Mouse (Mus musculus) myocyte (in vitro differentiated cells): ENCODE measurements around the gene Crip2. TPM values are rescaled to one million over a fixed set of nuclear protein-coding genes. Genes with fewer than 3 reads are reported as not detected.

ENCODE experiments used
- H3K27me3 ChIP-seq: one replicate; pipeline ENCODE4 v1.6.1; 2011; ENCODE audit not compliant: control insufficient read depth, insufficient read depth, insufficient read length
- H3K36me3 ChIP-seq: one replicate; pipeline ENCODE4 v1.6.1; 2011; ENCODE audit not compliant: control insufficient read depth, insufficient read depth
- H3K4me2 ChIP-seq: one replicate; pipeline ENCODE4 v1.6.1; 2011; ENCODE audit warnings: low read depth, control low read depth
- H3K4me3 ChIP-seq: one replicate; pipeline ENCODE4 v1.5.1; 2011; ENCODE audit warnings: mild to moderate bottlenecking, control low read depth, moderate library complexity
- H3K79me2 ChIP-seq: one replicate; pipeline ENCODE4 v1.6.1; 2011; ENCODE audit not compliant: control insufficient read depth, insufficient read depth
- H3ac ChIP-seq: one replicate; pipeline ENCODE4 v1.6.1; 2011; ENCODE audit not compliant: control insufficient read depth, insufficient read length
- CEBPB ChIP-seq: IDR thresholded peaks from 2 replicates; pipeline ENCODE4 v1.6.1; 2011; ENCODE audit warnings: mild to moderate bottlenecking, moderate library complexity; ENCODE audit not compliant: poor library complexity, insufficient read depth, severe bottlenecking
- E2F4 ChIP-seq: IDR thresholded peaks from one replicate; pipeline ENCODE4 v1.6.1; 2011; ENCODE audit warnings: mild to moderate bottlenecking, control low read depth, moderate library complexity; ENCODE audit not compliant: insufficient read depth
- MAX ChIP-seq: IDR thresholded peaks from one replicate; pipeline ENCODE4 v1.6.1; 2011; ENCODE audit warnings: low read depth, mild to moderate bottlenecking, control low read depth
- MYOD1 ChIP-seq, 3 experiments: IDR thresholded peaks; one replicate each; pipeline ENCODE4 v1.6.1; 2011; ENCODE audit warnings: control low read depth in 2 of 3, low read depth in 2 of 3, mild to moderate bottlenecking in 2 of 3, moderate library complexity in 1 of 3; ENCODE audit not compliant: insufficient read length in 2 of 3, control insufficient read depth in 1 of 3
- MYOG ChIP-seq, 3 experiments: IDR thresholded peaks; one replicate each; pipeline ENCODE4 v1.6.1; 2011; ENCODE audit warnings: control low read depth in 2 of 3, low read depth in 2 of 3, mild to moderate bottlenecking in 2 of 3; ENCODE audit not compliant: insufficient read length in 2 of 3, control insufficient read depth in 1 of 3, insufficient read depth in 1 of 3
- POLR2A ChIP-seq: IDR thresholded peaks from one replicate; pipeline ENCODE4 v1.6.1; 2011; ENCODE audit warnings: low read depth, mild to moderate bottlenecking, control low read depth, moderate library complexity; ENCODE audit not compliant: insufficient read length
- POLR2AphosphoS2 ChIP-seq: IDR thresholded peaks from one replicate; pipeline ENCODE4 v1.6.1; 2011; ENCODE audit warnings: low read depth, control low read depth; ENCODE audit not compliant: insufficient read length
- REST ChIP-seq: IDR thresholded peaks from one replicate; pipeline ENCODE4 v1.6.1; 2011; ENCODE audit warnings: mild to moderate bottlenecking, control low read depth, moderate library complexity; ENCODE audit not compliant: insufficient read depth, insufficient read length
- SRF ChIP-seq: IDR thresholded peaks from one replicate; pipeline ENCODE4 v1.6.1; 2011; ENCODE audit warnings: low read depth; ENCODE audit not compliant: control insufficient read depth, insufficient read length
- TCF12 ChIP-seq: IDR thresholded peaks from one replicate; pipeline ENCODE4 v1.6.1; 2011; ENCODE audit warnings: mild to moderate bottlenecking, control low read depth; ENCODE audit not compliant: poor library complexity, insufficient read depth, severe bottlenecking
- TCF3 ChIP-seq: IDR thresholded peaks from one replicate; pipeline ENCODE4 v1.6.1; 2011; ENCODE audit warnings: low read depth, control low read depth; ENCODE audit not compliant: insufficient read length
- USF1 ChIP-seq: IDR thresholded peaks from one replicate; pipeline ENCODE4 v1.6.1; 2011; ENCODE audit warnings: low read depth, mild to moderate bottlenecking, control low read depth, moderate library complexity
- polyA plus RNA-seq: library from polyadenylated mRNA; unstranded; fragments of >200 nt; fragmentation: generic; extraction: Trizol; gene quantifications from one replicate; pipeline ENCODE4 v1.2.1, GENCODE M21; 2012; ENCODE audit warnings: missing spikeins

Crip2 gene
- polyA plus RNA-seq, 1 experiment, result 1,146 TPM

DNA sequence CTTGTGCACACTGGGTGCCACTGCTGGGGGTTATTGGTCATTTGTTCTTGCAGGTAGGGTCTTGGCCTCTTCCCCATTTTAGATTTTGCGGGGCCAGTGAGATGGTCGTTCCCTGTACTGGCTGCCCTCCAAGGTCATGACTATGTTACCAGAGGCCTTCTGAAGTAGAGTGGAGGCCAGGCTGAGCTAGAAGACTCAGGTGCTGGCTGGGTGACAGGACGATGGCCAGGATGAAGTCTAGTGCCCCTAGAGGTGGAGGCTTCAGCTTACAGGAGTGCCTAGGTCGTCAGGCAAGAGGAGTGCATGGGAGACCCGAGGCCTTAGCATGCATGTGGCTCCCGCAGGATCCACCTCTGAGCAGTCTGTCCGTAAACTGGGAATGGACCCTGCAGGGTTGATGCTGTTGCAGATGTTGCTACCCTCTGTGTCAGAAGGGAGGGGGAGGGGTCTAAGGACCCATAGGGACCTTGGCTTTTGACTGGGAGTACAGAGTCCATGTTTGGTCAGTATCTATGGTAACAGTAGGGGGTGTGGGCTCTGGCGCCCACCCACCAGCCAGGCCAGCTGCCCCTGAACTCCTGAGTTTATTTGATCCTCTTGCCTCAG, 36.1 kb upstream of the Crip2 start:
- Histone ChIP-seq H3K4me2 (no peak overlapping the region), H3K27me3 (no peaks in the 10 kb centered on the region)
- TF ChIP-seq SRF (no peak), POLR2AphosphoS2 (no peak), REST (no peak), TCF3 (no peak), USF1 (no peak), MYOG (IDR thresholded peaks at IDR 0.05; ENCODE audit: control insufficient read depth in 1 of 3, insufficient read depth in 1 of 3, insufficient read length in 2 of 3, low read depth in 2 of 3) (no peak)

DNA sequence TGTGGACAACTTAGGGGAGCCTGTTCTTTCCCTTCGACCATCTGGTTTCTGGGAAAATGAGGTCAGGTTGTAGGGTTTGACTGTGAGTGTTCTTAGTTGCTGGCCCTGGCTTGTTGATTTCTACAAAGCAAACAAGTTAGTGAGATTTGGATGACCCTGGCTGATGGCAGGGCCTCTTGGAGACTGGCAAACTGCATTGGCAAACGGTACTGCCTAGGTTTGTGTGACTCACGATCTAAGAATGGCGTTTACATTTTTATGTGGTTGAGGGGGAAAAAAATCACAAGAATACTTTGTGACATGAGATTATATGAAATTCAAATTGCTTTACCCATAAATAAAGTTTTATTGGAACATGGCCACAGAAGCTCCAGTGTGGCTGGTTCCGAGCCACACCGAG, 33.6 kb upstream of the Crip2 start:
- H3ac ChIP-seq, result no peak overlapping the region
- H3K36me3 ChIP-seq, result no peaks in the 10 kb centered on the region
- TF ChIP-seq MYOD1 (IDR thresholded peaks at IDR 0.05; ENCODE audit: control insufficient read depth in 1 of 3, insufficient read length in 2 of 3, low read depth in 2 of 3) (no peak), CEBPB (no peak), SRF (no peak), MAX (no peak), REST (no peak), MYOG (IDR thresholded peaks at IDR 0.05; ENCODE audit: control insufficient read depth in 1 of 3, insufficient read depth in 1 of 3, insufficient read length in 2 of 3, low read depth in 2 of 3) (no peak), POLR2AphosphoS2 (no peak), TCF12 (no peak), E2F4 (no peak), USF1 (no peak), POLR2A (no peak), TCF3 (no peak)
- no peaks in the 10 kb centered on the region for H3K27me3 ChIP-seq
- H3K4me2 ChIP-seq, result peak overlapping the region; percentile 35
- peaks cover 89% of the 10 kb centered on the region for H3K79me2 ChIP-seq
- no peak overlapping the region for H3K4me3 ChIP-seq

More for the DNA sequence above, 36.1 kb upstream of the Crip2 start:
- Histone ChIP-seq H3ac (no peak overlapping the region), H3K4me3 (no peak overlapping the region), H3K36me3 (no peaks in the 10 kb centered on the region), H3K79me2 (peaks cover 98% of the 10 kb centered on the region)

DNA sequence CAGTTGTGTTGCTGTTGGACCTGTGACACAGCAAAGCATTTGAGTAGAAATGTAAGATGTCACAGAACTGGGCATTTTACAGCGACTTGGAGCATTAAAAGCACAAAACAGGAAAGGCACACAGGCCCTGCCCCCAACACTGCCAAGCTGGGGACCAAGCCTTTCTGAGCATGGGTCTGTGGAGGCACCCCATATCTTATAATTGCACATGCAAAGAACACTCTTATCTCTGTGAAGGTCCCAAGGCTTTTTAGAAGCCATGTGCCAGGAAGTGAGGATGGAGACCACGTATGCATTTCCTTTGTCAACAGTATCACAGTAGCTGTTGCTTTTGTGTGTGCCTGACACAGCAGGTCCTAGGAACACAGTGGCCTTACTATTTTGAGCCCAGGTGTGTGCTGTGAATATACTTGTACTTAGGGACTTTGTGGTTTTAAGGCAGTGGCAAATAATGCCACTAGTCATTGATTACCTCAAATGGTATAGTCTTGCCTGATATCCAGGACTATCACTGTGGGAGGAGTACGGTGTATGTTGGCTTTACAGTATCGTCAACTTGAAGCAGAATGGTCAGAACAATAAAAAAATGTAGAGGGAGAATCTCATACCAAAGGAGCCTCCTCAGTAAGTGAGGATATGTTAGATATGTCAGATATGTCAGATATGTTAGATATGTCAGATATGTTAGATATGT, 32.5 kb upstream of the Crip2 start:
- Histone ChIP-seq H3K79me2 (peaks cover 87% of the 10 kb centered on the region), H3K36me3 (peaks cover 8% of the 10 kb centered on the region), H3ac (no peak overlapping the region), H3K4me3 (no peak overlapping the region), H3K4me2 (no peak overlapping the region), H3K27me3 (no peaks in the 10 kb centered on the region)
- no peak for TF ChIP-seq MAX
- TF ChIP-seq TCF3, result no peak
- no peak for TF ChIP-seq E2F4
- TF ChIP-seq SRF, result no peak
- no peak for TF ChIP-seq REST
- TF ChIP-seq MYOD1 (IDR thresholded peaks at IDR 0.05; ENCODE audit: control insufficient read depth in 1 of 3, insufficient read length in 2 of 3, low read depth in 2 of 3), result no peak
- TF ChIP-seq POLR2A, result no peak
- no peak for TF ChIP-seq USF1
- no peak for TF ChIP-seq CEBPB
- no peak for TF ChIP-seq POLR2AphosphoS2
- TF ChIP-seq MYOG (IDR thresholded peaks at IDR 0.05; ENCODE audit: control insufficient read depth in 1 of 3, insufficient read depth in 1 of 3, insufficient read length in 2 of 3, low read depth in 2 of 3), result no peak
- no peak for TF ChIP-seq TCF12

DNA sequence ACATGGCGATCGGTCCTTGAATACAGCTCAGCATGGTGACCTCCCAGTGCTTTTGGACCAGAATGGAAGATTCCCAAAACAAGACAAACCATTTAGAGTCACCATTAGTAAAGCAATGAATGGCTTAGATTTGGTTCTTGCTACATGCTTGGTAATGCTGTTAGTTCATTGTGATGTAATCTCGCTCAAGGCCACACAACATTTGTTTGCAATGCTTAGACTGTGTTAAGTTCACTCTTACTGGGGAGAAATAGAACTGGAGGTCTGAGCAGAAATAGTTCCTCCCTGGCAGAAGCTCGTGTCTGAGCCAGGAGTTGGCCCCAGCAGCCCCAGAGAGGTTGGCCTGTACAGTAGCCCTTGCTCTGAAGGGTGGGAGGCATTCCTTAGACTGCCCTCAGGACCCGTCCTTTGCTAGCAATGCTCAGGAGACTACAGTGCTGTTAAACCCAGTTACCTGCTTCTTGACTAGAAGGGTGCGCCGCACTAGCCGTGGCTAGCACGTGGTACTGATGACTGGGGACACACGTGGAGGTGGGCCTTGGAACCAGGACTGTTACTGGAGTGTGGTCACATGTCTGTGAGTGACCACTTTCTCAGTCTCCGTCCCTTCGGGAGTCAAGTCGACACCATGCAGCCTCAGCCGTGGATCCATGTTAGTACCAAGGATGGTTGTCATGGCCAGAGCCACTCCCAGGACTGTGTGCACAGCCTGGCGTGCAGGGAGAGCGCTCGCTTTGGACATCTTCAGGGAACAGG, 31.3 kb upstream of the Crip2 start:
- no peak for TF ChIP-seq POLR2A
- no peak overlapping the region for H3K4me3 ChIP-seq
- no peak overlapping the region for H3ac ChIP-seq
- no peak overlapping the region for H3K4me2 ChIP-seq
- no peaks in the 10 kb centered on the region for H3K27me3 ChIP-seq
- peaks cover 12% of the 10 kb centered on the region for H3K36me3 ChIP-seq
- H3K79me2 ChIP-seq, result peaks cover 78% of the 10 kb centered on the region

DNA sequence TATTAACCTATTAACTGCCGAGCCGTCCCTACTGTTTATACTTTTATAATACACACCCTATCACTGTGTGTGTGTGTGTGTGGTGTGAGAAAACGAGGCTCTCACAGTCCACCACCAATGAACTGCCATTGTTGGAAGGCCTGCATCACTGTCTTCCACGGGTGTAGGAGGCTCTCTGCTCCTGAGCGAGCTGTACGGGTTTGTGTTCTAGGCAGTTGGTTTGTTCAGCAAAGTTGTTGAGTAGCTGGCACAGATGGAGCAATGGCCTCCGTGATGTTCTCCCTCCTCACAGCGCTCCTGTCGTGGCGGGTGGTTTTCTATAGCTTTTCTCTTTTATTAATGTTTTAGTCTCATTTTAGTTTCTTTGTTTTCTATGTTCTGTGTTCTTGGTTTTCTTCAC, 30.2 kb upstream of the Crip2 start:
- peaks cover 67% of the 10 kb centered on the region for H3K79me2 ChIP-seq
- H3K4me2 ChIP-seq, result no peak overlapping the region
- no peak overlapping the region for H3ac ChIP-seq
- no peaks in the 10 kb centered on the region for H3K27me3 ChIP-seq
- TF ChIP-seq TCF3 (no peak), MYOD1 (IDR thresholded peaks at IDR 0.05; ENCODE audit: control insufficient read depth in 1 of 3, insufficient read length in 2 of 3, low read depth in 2 of 3) (no peak), TCF12 (no peak), POLR2A (no peak), SRF (no peak), USF1 (no peak)
- H3K4me3 ChIP-seq, result no peak overlapping the region
- H3K36me3 ChIP-seq, result peaks cover 19% of the 10 kb centered on the region
